Mouse (Mus musculus) cerebellum, adult 8-10 months (tissue): ENCODE data around the gene Thada.
A peak's percentile ranks its signal among the peaks of the same experiment; 100 is the strongest.

Experiments
- DNase-seq: peaks from one replicate; pipeline ENCODE4 v3.0.0; 2022

Thada gene

DNA sequence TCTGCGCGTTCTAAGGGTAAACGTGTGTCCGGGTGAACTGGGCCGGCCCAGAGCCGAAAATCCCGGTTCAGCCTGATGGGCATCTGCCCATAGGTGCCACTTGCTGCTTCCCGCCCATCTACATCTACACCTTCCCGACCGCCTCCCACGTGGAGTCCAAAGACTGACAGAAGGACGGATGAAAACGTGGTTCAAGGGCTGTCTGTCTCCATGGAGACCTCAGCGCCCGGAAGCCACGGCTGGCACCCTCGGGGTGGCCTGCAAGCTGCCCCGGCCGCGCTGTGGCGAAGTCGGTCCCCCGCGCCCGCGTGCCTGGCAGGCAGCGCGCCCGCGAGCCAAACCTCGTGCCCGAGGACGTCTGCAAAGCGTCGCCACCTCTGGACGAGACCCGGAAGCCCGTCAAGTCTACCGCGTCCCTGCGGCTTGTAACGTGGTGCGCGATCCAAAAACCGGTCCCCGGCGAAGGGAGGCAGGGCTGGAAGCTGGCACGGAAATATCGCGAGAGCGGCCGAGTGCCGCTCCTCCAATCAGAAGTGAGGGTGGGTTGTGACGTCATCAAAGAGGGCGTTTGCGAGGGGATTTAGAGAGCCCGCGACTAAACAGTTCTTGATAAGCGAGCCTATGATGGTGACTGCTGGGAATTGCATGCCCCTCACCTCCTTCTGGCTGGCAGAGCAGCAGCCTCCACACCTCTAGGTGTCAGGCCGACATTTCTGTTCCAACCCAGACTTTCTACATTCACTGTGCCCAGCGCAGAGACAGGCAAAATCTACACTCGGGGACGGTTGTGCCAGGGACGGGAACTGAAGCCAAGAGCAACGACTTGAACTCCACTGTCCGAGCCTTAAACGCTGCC lies at the start of gene Thada:
Gene Thada, minus strand, starts transcription at position 453 of the 856 bp plus-strand sequence.
- DNase-seq = peak; percentile 98

DNA sequence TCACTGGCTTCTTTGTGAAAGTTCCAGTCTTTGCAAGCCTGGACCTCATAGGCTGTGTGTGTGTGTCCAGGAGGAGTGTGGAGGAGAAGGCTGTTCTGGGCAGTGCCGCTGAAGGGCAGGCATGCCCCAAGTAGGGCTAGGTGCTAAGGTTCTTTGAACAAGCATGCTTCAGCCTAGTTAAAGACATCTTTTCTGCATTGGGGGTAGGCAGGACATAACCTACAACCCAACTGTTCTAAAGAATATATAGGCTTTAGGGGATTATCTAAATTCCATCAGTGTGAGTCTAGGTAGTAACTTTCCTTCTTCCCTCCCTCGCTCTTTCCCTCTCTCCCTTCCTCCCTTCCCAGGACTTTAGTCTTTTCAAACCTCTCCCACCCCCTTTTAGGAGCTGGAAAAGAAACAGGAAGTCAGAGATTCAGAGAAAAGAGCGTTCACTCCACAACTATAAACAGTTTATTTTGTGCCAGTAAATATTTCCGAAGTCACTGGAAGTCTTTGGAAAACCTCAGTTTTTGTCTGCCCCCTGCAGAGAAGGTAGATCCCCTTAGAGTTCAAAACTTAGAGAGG lies 46.6 kb upstream of the Thada start:
- no peak for DNase-seq

DNA sequence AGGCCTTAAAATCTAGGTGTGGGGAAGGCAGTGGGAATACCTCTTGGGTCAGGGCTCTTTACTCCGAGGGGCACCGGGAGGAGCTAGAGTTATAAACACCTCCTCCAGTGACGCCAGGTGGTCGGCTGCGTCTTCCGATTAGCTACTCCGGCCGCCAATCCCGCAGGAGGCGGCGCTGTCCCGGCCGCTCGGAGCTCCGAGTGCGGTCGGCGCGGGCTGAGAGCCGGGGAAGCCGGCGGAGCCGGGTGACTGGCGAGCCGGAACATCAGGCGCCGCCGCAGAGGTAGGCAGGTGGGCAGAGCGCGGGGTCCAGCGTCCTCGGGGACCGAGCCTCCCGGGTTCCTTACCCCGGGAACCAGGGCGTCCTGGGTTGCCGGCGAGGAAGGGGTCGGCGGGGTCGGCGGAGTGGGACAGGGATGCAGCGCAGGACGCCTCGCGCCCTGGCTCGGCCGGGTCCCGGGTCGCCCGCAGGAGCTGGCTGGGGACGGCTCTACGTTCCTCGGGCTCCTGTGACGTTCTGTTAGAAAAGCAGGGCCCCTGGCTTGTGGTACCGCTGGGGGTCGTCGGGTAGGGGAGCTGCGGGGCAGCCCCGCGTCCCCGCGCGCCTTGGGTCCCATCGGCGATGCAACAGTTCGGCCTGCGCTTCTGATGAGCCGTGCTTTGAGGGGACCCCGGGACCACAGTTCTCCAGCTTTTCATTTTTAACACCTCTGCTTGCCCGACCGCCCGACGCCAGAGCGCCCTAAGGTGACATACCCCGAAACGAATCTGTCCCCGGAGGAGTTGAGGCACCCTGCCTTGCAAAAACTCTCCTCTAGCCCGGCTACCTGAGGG lies 45.9 kb upstream of the Thada start, which contains the start of gene Plekhh2:
Gene Plekhh2, plus strand, starts transcription at position 214 of the 834 bp plus-strand sequence.
- peak; percentile 37 for DNase-seq

DNA sequence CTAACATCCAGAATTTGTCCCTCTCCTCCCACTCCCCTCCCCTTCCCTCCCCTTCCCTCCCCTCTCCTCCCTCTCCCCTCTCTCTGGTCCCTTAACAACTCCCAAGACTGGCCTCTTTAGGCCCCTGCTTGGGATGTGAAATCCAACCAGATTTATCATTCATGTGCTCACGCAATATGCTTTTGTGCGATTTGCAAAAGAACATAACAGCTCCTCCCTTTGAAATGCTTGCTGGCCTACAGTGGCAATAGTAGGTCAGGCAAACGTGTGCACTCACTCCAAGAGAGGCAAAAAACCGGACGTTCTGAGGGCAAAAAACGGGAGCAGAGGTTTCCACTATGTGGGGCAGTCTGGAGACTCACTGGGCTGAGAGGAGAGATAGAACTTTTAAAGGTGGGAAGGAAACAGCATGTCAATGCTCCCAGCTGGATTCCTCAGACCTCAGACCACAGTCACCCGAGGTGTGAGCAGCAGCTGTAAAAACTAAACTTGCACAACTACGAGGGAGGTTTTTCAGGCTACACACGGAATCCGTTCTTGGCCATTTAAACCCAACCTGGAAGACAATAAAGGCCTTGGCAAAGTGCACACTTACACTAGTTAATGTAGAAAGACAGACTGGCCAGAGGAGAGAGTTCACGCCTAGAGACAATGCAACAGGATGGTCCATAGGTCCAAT lies 45.1 kb upstream of the Thada start:
- DNase-seq = no peak

DNA sequence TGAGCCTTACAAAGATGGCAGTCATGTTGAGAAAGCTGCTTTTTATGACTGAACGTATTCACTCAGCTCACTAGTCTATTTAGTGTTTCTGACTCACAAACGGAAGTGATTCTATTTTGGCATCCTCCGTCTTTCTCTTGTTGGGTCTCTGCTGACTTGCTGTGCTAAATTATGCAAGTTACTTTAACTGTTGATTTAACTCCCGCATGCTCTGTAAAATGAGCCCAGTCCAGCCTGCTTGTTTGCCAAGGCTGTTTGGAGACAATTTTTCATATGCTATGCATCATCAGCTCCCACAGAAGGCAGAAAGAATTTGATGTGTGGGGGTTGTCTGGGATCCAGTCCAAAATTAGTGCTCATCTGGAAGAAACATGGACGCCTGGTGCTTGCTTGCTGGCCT lies 44.4 kb upstream of the Thada start:
- no peak for DNase-seq

DNA sequence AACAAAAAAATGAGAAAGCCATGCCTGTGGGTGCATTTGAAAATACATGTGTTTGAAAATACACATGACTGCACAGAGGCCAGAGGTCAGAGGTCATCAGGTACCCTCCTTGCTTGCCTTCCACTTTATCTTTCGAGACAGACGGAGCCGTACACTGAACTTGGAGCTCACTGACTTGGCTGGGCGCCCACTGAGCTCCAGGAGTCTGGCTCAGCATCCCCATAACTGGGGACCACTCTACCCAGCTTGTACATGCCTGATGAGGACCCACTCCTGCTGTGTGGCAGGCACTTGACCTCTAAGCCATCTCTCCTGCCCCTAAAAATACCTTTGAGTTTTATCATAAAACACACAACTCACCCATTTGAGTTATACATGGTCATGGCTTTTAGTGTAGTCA lies 43.2 kb upstream of the Thada start:
- DNase-seq = no peak

DNA sequence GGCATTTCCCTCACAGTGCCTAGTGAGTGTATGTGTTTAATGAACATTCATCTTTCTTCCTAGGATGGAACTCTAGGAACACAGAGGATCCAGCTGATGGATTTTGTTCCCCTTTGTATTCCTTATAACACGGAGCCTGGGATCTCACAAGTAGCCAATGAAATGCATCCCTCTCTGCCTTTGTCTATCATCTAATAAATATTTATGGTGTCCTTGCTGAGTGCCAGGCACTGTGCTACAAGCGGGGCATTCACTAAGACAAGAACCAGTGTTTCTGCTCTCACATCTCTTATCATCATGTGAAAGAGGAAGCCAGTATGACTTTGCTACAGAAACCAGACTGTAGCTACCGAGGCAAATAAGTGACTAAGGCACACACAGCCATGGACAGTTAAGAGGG lies 42.7 kb upstream of the Thada start:
- DNase-seq = no peak

DNA sequence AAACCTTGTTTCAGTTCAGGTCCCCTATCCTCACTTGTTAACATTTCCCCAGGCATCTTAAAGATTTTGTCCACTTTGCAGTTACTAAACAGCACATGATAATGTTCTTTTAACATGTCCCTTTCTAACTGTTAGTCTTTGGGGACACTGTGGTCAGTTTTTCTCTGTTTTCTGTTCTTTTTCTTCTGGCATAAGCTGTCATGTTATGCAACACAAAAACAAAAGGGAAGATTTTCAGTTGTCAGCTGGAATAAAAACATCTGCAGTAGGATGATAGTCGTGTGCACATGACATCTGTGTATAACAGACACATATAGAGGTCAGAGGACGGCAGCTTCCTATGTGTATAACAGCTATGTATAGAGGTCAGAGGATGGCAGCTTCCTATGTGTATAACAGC lies 39.9 kb upstream of the Thada start:
- no peak for DNase-seq

DNA sequence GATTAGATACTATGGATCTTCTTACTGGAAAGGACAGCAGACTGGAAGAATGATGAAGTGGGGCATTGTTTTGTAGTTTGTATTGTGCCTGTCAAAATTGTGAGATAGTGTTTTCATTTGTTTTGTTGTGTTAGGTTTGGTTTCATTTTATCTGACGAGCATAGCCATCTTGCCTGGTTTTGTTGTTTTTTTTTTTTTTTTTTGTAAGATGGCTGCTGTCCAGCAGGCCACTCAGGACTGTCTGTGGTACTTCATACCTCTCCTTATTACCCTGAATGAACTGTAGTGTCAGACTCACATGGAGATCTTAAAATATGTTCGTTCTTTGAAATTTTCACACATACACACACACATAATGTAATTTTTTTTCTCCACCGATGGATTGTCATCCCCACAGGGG lies 36.3 kb upstream of the Thada start:
- no peak for DNase-seq

DNA sequence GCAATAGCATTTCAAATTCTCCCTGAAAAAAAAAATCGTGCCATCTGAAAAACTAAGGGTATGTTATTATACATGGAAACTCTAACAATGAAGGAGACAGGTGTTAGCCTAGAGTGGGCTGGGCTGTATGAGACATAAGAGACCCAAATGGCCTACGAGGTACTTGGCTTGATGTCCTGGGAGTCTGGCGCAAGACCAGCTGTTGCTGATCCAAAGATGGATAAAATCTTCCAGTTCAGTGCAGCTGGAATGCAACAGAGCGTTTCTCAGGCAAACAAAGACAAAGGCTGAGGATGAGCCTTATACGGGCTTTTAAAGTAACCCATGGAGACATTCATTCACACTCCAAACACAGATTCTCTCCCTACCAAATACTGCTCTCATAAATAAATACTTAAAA lies 32.6 kb upstream of the Thada start:
- no peak for DNase-seq

DNA sequence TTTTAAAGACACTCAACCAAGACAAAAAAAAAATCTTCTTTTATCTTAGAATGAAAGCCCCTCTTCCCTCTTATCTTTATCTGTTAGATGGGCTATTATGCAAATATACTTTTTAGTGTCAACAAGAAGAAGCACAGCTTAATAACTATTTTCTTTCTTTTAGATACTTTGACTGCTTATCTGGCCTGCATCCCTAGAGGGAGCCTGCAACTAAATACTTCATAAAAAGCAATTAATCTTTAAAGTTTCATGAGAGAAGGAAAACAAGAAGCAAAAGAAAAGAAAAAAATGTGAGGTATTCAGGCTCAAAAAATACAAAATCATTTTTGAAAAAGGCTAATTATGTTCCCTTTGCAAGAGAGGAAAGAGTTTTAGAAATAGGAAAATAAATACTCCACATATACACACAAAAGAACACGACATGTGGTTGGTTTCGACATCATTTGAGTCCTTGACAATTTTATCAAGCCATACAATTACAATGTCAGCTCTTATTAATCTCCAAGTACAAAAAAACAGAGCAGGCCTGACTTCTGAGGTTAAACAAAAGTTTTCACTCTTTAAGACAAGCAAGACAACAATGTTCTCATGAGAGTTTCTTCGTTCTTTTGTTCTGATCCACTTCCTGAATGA lies 32.1 kb upstream of the Thada start:
- no peak for DNase-seq

DNA sequence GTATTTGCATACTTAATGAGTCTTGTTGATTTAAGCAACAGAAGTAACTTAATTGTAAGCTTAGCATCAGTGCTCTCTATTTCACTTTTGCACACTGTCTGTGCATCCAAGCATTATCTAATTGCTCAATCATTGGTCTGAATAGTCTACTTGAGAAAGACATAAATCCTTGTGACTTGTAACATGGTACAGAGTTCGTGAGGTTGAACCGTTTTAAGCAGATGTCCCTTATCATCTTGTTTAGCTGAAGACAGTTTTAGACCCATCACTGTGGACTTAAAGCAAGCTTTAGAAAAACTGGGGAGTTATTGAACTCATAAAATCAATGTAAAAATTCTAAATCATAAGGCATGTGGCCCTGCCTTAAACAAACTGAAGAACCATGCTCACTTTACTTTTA lies 31.6 kb upstream of the Thada start:
- no peak for DNase-seq

DNA sequence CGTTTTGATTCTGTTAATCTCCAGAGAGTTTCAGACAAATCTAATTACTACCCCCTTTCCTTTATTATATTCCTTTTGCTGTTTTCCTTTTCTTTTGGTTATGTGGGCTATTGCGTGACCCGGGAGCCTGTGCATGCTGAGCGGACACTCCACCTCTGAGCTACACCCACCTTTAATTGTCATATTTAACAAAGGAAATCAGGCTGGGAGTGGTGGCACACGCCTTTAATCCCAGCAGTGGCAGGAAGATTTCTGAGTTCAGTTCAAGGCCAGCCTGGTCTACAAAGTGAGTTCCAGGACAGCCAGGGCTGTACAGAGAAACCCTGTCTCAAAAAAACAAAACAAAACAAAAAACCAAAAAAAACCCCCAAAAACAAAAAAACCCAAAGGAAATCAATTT lies 31.0 kb upstream of the Thada start:
- no peak for DNase-seq

DNA sequence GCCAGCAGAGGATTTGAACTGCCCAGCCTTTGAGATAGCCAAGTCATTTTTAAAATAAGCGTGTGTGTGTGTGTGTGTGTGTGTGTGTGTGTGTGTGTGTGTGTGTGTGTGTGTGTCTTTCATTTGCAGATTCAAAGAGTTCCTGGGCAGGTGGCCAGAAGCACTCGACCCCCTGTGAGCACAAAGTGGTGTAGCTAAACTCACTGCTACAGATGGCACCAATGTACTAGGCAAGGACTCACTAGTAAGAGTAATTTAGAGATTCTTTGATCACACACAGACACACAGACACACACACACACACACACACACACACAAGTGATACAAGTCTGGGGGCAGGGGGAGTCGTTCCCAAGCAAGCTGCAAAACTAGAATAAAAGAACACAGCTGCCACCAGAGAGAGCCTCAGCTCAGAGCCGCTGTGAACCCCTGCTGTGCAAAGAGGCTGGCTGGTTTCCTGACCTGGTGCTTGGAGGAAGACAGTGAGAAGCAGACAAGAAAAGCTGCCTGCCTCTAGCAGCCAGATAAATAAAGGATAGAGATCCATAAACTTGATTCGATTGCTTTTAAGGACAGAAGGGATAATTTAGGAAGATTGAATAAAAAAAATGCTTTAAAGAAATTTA lies 26.4 kb upstream of the Thada start:
- DNase-seq = no peak

DNA sequence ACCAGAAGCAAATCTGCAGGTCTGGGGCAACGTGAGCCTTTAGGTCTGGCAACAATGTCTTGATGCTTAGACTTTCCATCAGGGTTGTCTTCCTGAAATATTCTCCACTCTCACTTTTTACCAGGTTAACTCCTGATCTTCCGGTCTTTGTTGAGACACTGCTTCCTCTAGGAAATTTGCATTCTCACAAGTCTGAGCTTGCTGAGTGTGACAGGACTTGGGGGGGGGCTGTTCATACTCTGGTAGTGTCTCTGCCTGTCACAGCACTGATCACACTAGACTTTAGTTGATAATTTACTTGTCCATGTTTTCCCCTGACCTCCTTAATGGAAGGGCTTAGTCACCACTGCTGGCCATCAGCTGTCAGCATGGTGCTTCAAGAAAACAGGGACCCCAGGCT lies 21.4 kb upstream of the Thada start:
- DNase-seq = no peak

DNA sequence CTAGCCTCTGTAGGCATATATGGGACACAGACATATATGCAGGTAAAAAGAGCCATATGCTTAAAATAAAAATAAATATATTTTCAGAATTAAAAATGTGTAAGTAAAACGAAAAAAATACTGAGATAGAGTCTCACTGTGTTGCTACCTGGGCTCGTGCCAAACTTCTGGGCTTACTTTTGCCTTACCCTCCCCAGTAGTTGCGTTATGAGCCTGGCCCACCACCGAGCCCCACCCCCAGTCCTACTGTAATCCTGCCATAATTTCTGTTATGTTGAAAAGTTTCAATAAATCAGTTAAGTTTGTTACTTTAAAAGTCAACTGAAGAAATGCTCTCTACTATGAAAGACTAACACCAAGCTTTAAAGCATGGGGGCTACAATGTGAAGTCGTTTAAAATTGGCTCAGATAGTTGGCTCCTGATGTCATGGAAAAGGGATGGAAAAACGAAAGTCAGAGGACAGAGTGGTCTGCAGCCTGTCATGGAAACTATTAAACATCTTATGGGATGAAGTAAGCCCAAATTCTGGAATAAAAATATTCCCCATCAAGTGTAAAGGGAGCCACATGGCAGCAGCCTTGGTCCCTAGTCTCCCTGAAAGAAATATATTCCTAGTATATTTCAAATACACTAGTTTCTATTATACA lies 17.8 kb upstream of the Thada start:
- no peak for DNase-seq

DNA sequence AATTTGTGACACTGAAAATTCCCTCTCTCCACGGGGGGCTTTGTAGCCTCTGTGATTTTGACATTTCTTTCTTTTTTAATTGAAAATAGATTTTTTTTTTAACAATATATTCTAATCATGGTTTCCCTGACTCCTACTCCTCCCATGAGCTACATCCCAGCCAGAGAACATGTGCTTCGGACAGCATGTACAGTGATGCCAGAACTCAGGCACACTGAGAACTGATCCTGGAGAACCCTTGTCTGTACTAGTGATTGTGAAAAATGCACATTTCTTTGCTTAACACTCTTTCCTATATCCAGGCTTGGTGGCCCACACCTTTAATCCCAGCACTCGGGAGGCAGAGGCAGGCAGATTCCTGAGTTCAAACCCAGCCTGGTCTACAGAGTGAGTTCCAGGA lies 16.8 kb upstream of the Thada start:
- no peak for DNase-seq

DNA sequence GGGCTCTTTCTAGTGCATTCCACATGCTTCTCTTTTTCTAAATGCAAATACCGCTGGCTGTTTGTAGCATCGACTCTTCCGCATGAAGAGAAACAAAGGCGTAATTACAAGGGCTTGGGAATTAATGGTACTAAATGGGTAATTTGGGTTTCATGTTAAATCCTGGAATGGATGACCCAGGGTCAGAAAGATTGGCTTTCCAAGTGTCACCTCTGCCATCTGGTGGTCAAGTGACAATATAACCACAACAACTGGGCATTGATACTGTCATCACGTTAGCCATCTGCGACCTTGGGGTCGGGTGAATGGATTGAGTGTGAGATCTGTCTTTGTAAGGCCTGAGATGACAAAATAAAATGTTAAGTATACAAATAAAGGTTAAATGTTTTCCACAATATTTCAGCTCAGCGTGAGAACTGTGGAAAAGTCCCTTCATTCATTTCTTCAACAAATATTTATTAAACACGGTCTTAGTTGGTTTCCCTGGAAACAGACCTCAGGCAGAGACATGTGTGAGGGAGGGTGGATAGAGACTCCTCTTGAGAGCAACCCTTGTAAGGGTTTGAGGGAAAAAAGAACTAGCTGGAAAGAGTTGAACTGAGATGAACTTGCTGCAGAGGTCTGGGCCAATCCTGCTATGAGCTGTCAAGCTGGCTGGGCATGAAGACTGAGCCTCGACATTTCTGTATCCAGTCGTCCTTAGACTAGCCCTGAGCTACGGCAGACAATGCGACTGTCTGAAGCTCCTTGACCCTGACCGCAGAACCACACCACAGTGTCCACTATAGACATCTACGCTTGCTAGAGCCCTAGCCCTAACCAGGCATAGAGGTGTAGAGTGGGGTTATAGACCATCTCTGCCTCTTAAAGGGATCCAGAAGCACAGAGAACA lies 14.7 kb upstream of the Thada start:
- DNase-seq = no peak

DNA sequence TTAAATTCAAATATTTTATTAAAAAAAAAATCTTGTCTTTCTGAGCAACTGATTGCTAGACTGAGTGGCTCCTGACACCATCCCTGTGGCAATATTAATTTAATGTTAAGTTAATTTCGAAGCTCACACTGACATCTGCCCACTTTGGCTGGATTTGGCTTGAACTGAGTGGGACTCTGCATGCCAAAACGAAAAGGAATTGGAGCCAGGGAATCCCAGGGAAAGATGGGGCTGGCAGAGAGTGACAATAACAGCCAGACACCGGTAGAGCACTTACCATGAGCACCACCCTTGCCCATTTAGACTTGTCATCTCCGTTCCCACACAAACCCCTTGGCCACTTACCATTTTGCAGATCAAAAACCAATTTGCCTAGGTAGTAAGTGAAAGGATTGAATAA lies 12.3 kb upstream of the Thada start:
- no peak for DNase-seq

DNA sequence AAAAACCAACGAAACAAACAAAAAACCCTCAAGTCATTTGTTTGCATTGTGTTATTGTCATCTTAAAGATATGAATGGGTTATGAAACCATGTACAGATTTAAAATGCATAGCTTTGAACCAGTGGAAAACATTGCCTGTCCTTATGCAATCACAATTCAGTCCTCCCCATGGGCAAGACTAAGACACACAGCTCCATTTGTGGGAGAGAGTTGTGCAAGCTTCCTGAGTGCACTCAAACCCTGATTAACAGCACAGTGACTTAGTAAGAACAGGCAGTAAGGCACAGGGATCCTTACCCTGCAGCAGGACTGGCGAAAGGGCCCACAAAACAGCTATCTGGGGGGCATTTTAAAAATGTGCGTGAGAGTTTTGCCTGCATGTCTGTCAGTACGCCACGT lies 11.2 kb upstream of the Thada start:
- no peak for DNase-seq

DNA sequence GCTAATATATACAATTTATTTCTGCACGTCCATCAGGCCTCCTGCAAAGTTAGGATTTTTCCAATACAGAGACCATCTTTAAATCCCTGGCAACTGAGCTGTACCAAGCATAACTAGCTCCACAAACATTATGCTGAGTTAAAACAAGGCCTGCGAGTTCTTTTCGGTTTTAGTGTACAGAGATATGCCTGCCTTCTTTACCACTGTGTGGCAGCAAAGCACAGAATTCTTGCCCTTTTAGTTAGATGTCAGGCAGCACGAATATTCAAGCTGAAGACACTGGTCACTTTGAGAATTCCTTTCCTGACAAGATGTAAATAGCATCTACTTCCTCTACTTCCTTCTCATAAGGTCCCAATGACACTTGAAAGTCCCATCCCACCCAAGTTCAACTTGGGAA lies 8.3 kb upstream of the Thada start:
- DNase-seq = no peak
